Mouse (Mus musculus) stomach, embryonic 15.5 days (tissue): Measurements from ENCODE around the gene Col13a1. TPM values are rescaled to one million over a fixed set of nuclear protein-coding genes. Genes with fewer than 3 reads are reported as not detected.
A peak's percentile ranks its signal among the peaks of the same experiment; 100 is the strongest.

Source experiments
- ATAC-seq: fragments of 200-750 bp; cut with Nextera tagmentation; 2 replicates; pipeline ENCODE4 v1.8.0; 2017; ENCODE audit warnings: low read depth, moderate number of reproducible peaks, moderate TSS enrichment; ENCODE audit not compliant: insufficient read depth, low FRiP score
- H3K27ac ChIP-seq: fragments of 300-500 bp; sonication (generic); 2 replicates; pipeline ENCODE4 v1.5.1; 2015; ENCODE audit warnings: mild to moderate bottlenecking, inconsistent platforms
- H3K27me3 ChIP-seq: fragments of 300-500 bp; sonication (generic); replicated peaks from 2 replicates; pipeline ENCODE4 v1.6.1; 2015; ENCODE audit warnings: inconsistent platforms
- H3K36me3 ChIP-seq: fragments of 300-500 bp; sonication (generic); 2 replicates; pipeline ENCODE4 v1.6.1; 2015; ENCODE audit warnings: inconsistent platforms
- H3K4me1 ChIP-seq: fragments of 300-500 bp; sonication (generic); 2 replicates; pipeline ENCODE4 v1.6.1; 2015; ENCODE audit warnings: inconsistent platforms
- H3K4me2 ChIP-seq: fragments of 300-500 bp; sonication (generic); 2 replicates; pipeline ENCODE4 v1.6.1; 2015; ENCODE audit warnings: mild to moderate bottlenecking, inconsistent platforms
- H3K4me3 ChIP-seq: fragments of 300-500 bp; sonication (generic); replicated peaks from 2 replicates; pipeline ENCODE4 v1.5.1; 2015; ENCODE audit warnings: inconsistent platforms
- H3K9ac ChIP-seq: fragments of 300-500 bp; sonication (generic); 2 replicates; pipeline ENCODE4 v1.6.1; 2015; ENCODE audit warnings: inconsistent platforms
- H3K9me3 ChIP-seq: fragments of 300-500 bp; sonication (generic); 2 replicates; pipeline ENCODE4 v1.6.1; 2016; ENCODE audit warnings: inconsistent platforms
- WGBS: fragments of 180-500 bp; shearing (Covaris S2); methylation state at CpG from one replicate; pipeline ENCODE4 v1.1.7; 2015; 5-methylcytosine and 5-hydroxymethylcytosine counted together
- polyA plus RNA-seq: library from polyadenylated mRNA; unstranded; fragments of >200 nt; fragmentation: Nextera tagmentation; extraction: Ambion mirVana; gene quantifications from 2 replicates; pipeline ENCODE4 v1.2.1, GENCODE M21; 2015

The Col13a1 gene
- polyA plus RNA-seq, 1 experiment from 2014 or later: 6.8 TPM

GRCm38 (mm10) chr10:61965386-61965841 is 13.5 kb downstream of the Col13a1 start:
- Histone ChIP-seq H3K27me3 (no peaks in the 10 kb centered on the region), H3K4me2 (no peak overlapping the region), H3K9ac (no peak overlapping the region), H3K4me3 (no peak overlapping the region), H3K4me1 (peaks cover 7% of the 10 kb centered on the region; the same call in 1 of the 2 replicates), H3K36me3 (no peaks in the 10 kb centered on the region), H3K9me3 (no peaks in the 10 kb centered on the region), H3K27ac (no peak overlapping the region)
- 24% methylated on average over 7 of the region's 7 CpGs for WGBS
- ATAC-seq: no peak

GRCm38 (mm10) chr10:61956718-61957117 is 22.2 kb downstream of the Col13a1 start:
- 68% methylated on average over 6 of the region's 6 CpGs for WGBS
- Histone ChIP-seq H3K9ac (no peak overlapping the region), H3K4me3 (no peak overlapping the region), H3K4me1 (no peaks in the 10 kb centered on the region), H3K9me3 (no peaks in the 10 kb centered on the region), H3K27me3 (no peaks in the 10 kb centered on the region), H3K27ac (no peak overlapping the region), H3K36me3 (no peaks in the 10 kb centered on the region), H3K4me2 (no peak overlapping the region)
- ATAC-seq: no peak

GRCm38 (mm10) chr10:61953916-61954315 is 25.0 kb downstream of the Col13a1 start:
- Histone ChIP-seq H3K36me3 (no peaks in the 10 kb centered on the region), H3K27ac (no peak overlapping the region), H3K27me3 (no peaks in the 10 kb centered on the region), H3K4me1 (peaks cover 6% of the 10 kb centered on the region; the same call in 1 of the 2 replicates), H3K9ac (no peak overlapping the region), H3K9me3 (no peaks in the 10 kb centered on the region), H3K4me3 (no peak overlapping the region), H3K4me2 (no peak overlapping the region)
- ATAC-seq: no peak
- 80% methylated on average over 5 of the region's 5 CpGs for whole genome bisulfite sequencing

GRCm38 (mm10) chr10:61949542-61949941 is 29.4 kb downstream of the Col13a1 start:
- Histone ChIP-seq H3K4me1 (peaks cover 6% of the 10 kb centered on the region; the same call in 1 of the 2 replicates), H3K27ac (no peak overlapping the region), H3K27me3 (no peaks in the 10 kb centered on the region), H3K4me3 (no peak overlapping the region), H3K9me3 (no peaks in the 10 kb centered on the region), H3K9ac (no peak overlapping the region), H3K36me3 (no peaks in the 10 kb centered on the region), H3K4me2 (no peak overlapping the region)
- ATAC-seq: peak; percentile 61; the same call in 1 of the 2 replicates
- WGBS: 51% methylated on average over 6 of the region's 6 CpGs

DNA sequence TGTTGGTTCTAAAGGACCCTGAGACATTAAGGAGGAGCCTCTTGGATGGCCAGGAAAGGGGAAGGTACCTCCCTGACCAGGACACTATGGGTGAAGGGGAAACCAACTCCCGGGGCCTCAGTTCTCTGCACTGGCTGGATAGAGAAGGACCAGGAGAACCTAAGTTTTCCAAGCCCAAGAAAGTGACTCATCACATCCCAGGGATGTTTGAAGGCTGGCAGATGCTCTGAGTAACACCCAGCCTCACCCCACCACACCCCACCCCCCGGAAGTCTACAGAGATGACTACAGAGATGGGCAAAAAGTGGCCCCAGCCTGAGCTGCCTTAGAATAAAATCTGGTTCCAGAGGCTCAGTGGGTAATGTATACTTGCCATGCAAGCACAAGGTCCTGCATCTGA is 34.5 kb downstream of the Col13a1 start:
- ATAC-seq: no peak
- no peak overlapping the region for H3K9ac ChIP-seq

GRCm38 (mm10) chr10:61943480-61943879 is 35.4 kb downstream of the Col13a1 start:
- Histone ChIP-seq H3K4me2 (no peak overlapping the region), H3K9me3 (no peaks in the 10 kb centered on the region), H3K4me3 (no peak overlapping the region), H3K9ac (no peak overlapping the region), H3K27me3 (no peaks in the 10 kb centered on the region), H3K4me1 (no peaks in the 10 kb centered on the region), H3K27ac (no peak overlapping the region), H3K36me3 (no peaks in the 10 kb centered on the region)
- 0 out of 2 replicates have a peak, but pooled peaks have one; percentile 12 for ATAC-seq
- 47% methylated on average over 10 of the region's 10 CpGs for WGBS

More for the DNA sequence above, 34.5 kb downstream of the Col13a1 start:
- no peaks in the 10 kb centered on the region for H3K36me3 ChIP-seq
- no peak overlapping the region for H3K27ac ChIP-seq
- WGBS: 81% methylated on average over 2 of the region's 2 CpGs
- no peak overlapping the region for H3K4me3 ChIP-seq
- peaks cover 1% of the 10 kb centered on the region; the same call in 1 of the 2 replicates for H3K4me1 ChIP-seq
- no peak overlapping the region for H3K4me2 ChIP-seq
- no peaks in the 10 kb centered on the region for H3K9me3 ChIP-seq
- no peaks in the 10 kb centered on the region for H3K27me3 ChIP-seq

- H3K27me3 ChIP-seq: peaks cover 1% of the 10 kb centered on the region
- H3K4me2 ChIP-seq: no peak overlapping the region
- no peaks in the 10 kb centered on the region for H3K9me3 ChIP-seq
- 45% methylated on average over 2 of the region's 2 CpGs for WGBS
- no peak overlapping the region for H3K9ac ChIP-seq
- ATAC-seq: no peak
- no peak overlapping the region for H3K27ac ChIP-seq
- H3K4me3 ChIP-seq: no peak overlapping the region
- H3K4me1 ChIP-seq: no peaks in the 10 kb centered on the region
- no peaks in the 10 kb centered on the region for H3K36me3 ChIP-seq
These were observed 36.2 kb downstream of the Col13a1 start for GRCm38 (mm10) chr10:61942719-61943118.

- Histone ChIP-seq H3K9ac (no peak overlapping the region), H3K4me3 (peak overlapping the region; percentile 18), H3K9me3 (no peaks in the 10 kb centered on the region), H3K36me3 (no peaks in the 10 kb centered on the region), H3K4me1 (peaks cover 17% of the 10 kb centered on the region), H3K27ac (no peak overlapping the region), H3K27me3 (peaks cover 15% of the 10 kb centered on the region), H3K4me2 (peak overlapping the region; percentile 45)
- peak; percentile 78 for ATAC-seq
- WGBS: 5% methylated on average over 28 of the region's 28 CpGs
These were observed 42.4 kb downstream of the Col13a1 start for GRCm38 (mm10) chr10:61936211-61937121.

DNA sequence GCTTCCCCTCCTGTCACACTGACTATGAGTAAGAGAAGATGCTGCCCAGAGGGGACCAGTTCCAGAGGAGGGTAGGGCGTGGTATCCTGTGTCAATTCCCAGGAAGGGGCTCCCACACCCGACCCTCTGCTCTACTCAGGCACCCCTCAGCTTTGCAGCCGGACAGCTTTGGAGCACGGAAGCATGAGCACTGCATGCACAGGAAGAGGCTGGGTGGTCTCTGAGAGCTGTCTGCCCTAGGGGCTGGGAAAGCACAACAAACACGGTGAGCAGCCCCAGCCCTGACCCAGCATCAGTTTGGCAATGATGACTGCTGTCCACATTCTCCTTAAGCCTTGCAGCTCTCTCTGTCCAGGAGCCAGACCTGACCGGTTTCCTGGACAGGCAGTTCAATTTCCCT is 47.2 kb downstream of the Col13a1 start:
- no peak for ATAC-seq
- Histone ChIP-seq H3K27me3 (peaks cover 4% of the 10 kb centered on the region; the same call in 1 of the 2 replicates), H3K4me1 (peaks cover 23% of the 10 kb centered on the region), H3K9ac (no peak overlapping the region), H3K27ac (no peak overlapping the region), H3K36me3 (no peaks in the 10 kb centered on the region), H3K4me3 (no peak overlapping the region), H3K9me3 (no peaks in the 10 kb centered on the region), H3K4me2 (no peak overlapping the region)
- WGBS: 45% methylated on average over 6 of the region's 6 CpGs

DNA sequence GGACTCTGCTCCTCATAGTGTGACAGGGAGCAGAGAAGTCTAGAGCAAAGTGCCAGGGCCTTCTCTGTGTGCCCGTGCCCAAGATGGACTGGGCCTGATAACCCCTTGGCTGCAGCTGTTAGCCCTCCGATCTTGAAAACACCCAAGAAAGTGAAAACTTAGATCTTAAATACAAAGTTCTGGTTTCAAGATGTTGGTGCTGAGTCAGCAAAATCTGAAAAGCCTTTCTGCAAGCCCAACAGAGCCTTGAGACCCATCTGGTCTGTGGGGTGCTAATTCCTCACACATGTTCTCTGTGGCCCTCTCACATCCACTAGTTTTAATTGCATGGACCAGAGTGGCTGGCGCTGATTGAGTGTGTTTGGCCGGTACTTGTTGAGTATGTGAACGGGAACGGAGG is 49.0 kb downstream of the Col13a1 start:
- H3K9ac ChIP-seq: no peak overlapping the region
- H3K4me3 ChIP-seq: no peak overlapping the region
- H3K4me1 ChIP-seq: peaks cover 15% of the 10 kb centered on the region
- no peak overlapping the region for H3K27ac ChIP-seq
- no peaks in the 10 kb centered on the region for H3K27me3 ChIP-seq
- no peak overlapping the region for H3K4me2 ChIP-seq
- WGBS: 72% methylated on average over 6 of the region's 6 CpGs
- H3K9me3 ChIP-seq: no peaks in the 10 kb centered on the region
- H3K36me3 ChIP-seq: no peaks in the 10 kb centered on the region
- ATAC-seq: no peak

- peak; percentile 50; the same call in 1 of the 2 replicates for ATAC-seq
- 11% methylated on average over 24 of the region's 24 CpGs for WGBS
- Histone ChIP-seq H3K9me3 (no peaks in the 10 kb centered on the region), H3K27me3 (no peaks in the 10 kb centered on the region), H3K9ac (no peak overlapping the region), H3K4me1 (peaks cover 17% of the 10 kb centered on the region), H3K27ac (peak overlapping the region; percentile 40), H3K4me3 (no peak overlapping the region), H3K36me3 (no peaks in the 10 kb centered on the region), H3K4me2 (peak overlapping the region; percentile 33)
These were observed 49.9 kb downstream of the Col13a1 start for GRCm38 (mm10) chr10:61928725-61929651.
